Mouse (Mus musculus): Measurements from ENCODE around the gene Pik3c2b.

DNA sequence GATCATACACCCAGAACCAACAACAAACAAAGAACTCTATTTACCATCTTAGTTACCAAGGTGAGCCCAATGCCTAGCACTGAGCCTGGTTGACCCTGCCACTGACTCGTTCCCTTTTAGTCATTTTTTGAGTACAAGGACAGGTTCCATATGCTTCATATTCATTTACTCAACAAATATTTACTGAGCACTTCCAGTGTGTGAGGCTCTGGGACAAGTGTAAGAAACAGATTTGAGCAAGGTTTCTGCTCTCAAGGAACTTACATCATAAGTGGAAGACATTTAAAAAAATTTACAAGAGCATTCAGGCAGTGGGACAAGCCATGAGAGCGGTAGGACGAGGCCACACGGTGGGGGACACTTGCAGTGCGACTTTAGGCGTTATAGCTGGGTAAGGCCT is 109.8 kb downstream of the Pik3c2b start:
- TF ChIP-seq HCFC1 (IDR thresholded peaks at IDR 0.05; ENCODE audit: borderline replicate concordance, insufficient read depth, low read length) (no peak), ZNF384 (IDR thresholded peaks at IDR 0.05; ENCODE audit: low read depth, low read length) (no peak), CHD2 (IDR thresholded peaks at IDR 0.05; ENCODE audit: low read depth, low read length) (no peak)
